Mouse (Mus musculus): ENCODE data around the gene Sh3kbp1. TPM values are rescaled to one million over a fixed set of nuclear protein-coding genes. Genes with fewer than 3 reads are reported as not detected.
A peak's percentile ranks its signal among the peaks of the same experiment; 100 is the strongest.

Sh3kbp1 gene
- total RNA-seq, 2 experiments from 2014 or later: 11.2 to 36.5 TPM

- H3K27ac ChIP-seq: no peak overlapping the region
- DNase-seq: no peak
- intact Hi-C loops (cut with DNase I): no loop called here
- no peak overlapping the region for H3K4me3 ChIP-seq
- TF ChIP-seq CTCF (IDR thresholded peaks at IDR 0.05): no peak
Observed at GRCm38 (mm10) chrX:159721390-159721789, 94.3 kb downstream of the Sh3kbp1 start.

DNA sequence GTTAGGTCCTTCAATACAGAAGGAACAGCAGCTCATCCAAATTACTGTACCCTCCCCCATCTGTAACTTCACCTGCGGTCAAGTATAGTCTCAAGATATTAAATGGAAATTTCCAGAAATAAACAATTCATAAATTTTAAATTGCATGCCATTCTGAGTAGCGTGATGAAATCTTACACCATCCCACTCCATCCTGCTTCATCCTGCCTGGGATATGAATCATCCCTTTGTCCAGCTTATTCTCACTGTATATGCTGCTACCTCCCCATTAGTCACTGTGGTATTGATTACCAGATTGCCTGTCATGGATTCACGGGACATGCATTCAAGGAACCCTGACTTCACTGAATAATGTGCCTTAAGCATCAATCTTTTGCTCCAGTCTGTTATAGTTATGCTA is 104.3 kb downstream of the Sh3kbp1 start:
- no peak overlapping the region for H3K4me3 ChIP-seq
- no peak for DNase-seq
- no peak for TF ChIP-seq CTCF (IDR thresholded peaks at IDR 0.05)
- intact Hi-C loops (cut with DNase I): no loop called here
- no peak overlapping the region for H3K27ac ChIP-seq

DNA sequence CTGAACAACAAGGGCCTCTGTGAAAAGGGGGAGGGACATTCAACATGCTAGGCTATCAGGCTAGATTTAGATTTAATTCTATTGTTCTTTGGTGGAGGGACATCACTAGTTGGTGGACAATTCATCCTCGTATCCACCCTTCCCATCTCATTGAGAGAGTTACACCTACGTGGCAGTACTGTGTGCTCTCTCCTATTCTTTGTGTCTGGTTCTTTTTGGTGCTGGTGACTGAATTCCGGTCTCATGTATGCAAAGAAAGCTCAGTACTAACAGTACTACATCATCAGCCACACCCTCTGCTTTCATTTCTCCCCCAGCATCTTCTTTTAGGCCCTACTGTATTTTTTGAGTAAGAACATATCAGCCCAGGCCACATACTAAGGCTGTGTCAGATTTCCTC is 105.8 kb downstream of the Sh3kbp1 start:
- intact Hi-C loops (cut with DNase I): no loop called here
- TF ChIP-seq CTCF (IDR thresholded peaks at IDR 0.05): no peak
- no peak overlapping the region for H3K27ac ChIP-seq
- no peak overlapping the region for H3K4me3 ChIP-seq
- DNase-seq: no peak

- intact Hi-C loops (cut with DNase I): no loop called here
- no peak for TF ChIP-seq CTCF (IDR thresholded peaks at IDR 0.05)
- no peak for DNase-seq
- no peak overlapping the region for H3K27ac ChIP-seq
- H3K4me3 ChIP-seq: no peak overlapping the region
Observed at GRCm38 (mm10) chrX:159733948-159734347, 106.9 kb downstream of the Sh3kbp1 start.

- Histone ChIP-seq H3K4me3 (no peak overlapping the region), H3K27ac (no peak overlapping the region)
- no peak for TF ChIP-seq CTCF (IDR thresholded peaks at IDR 0.05)
- intact Hi-C loops (cut with DNase I): no loop called here
- DNase-seq: no peak
Observed at GRCm38 (mm10) chrX:159735513-159736099, 108.5 kb downstream of the Sh3kbp1 start.

DNA sequence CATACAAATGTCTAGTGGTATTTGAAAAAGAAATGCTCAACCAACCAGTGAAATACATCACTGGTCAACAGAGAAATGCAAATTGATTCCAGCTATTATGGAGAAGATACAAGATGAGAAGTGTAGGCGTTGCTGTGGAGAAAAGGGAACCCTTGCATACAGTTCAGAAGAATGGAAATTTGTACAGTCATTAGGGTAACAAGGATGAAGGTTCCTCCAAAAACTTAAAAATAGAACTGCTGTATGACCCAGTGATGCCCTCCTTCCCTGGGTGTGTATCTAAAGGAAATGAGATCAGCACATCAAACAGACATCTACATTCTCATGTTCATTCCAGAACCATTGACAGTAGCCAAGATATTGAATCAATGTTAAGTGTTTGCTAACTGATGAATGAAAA is 110.3 kb downstream of the Sh3kbp1 start:
- intact Hi-C loops (cut with DNase I): no loop called here
- DNase-seq: no peak
- no peak for TF ChIP-seq CTCF (IDR thresholded peaks at IDR 0.05)
- no peak overlapping the region for H3K27ac ChIP-seq
- no peak overlapping the region for H3K4me3 ChIP-seq

DNA sequence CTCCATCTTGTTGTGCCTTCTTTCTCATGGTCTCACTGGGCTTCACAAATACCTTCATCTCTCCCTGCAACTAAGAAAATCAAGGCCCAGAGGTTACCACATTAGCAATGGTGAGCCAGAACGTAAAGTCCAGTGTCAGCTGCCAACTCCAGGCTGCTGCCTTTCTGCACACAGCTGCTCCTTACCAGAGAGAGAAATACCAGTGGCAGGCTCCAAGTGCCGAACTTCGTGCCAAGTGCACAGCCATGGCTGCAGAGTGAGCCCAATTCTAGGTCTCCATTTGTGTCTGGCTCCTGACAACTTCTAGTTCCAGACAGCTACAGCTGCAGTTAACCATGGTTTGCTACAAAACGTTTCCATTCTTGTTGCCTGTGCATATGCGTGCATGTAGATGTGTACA is 117.0 kb downstream of the Sh3kbp1 start:
- no peak for TF ChIP-seq CTCF (IDR thresholded peaks at IDR 0.05)
- no peak overlapping the region for H3K4me3 ChIP-seq
- intact Hi-C loops (cut with DNase I): no loop called here
- peak; percentile 55 for DNase-seq
- no peak overlapping the region for H3K27ac ChIP-seq

DNA sequence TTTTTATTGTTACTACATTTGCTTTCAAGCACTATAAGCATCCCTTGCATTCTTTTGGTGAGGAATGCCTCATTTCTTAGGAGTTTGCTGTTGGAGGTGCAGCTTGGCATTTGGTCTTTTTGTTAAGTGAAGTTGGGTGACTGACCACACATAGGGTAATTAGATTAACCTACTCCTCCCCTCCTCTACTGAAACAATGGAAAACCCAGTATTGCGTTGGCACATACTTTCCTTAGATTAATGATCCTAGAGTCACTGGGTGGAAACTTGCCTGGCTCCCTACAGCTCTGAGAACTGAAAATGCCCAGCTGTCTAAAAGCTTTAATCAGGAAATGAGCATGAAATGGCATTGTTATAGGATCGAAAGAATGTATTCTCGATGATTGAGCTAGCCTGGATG is 117.5 kb downstream of the Sh3kbp1 start:
- DNase-seq: no peak
- Histone ChIP-seq H3K4me3 (no peak overlapping the region), H3K27ac (no peak overlapping the region)
- intact Hi-C loops (cut with DNase I): no loop called here
- TF ChIP-seq CTCF (IDR thresholded peaks at IDR 0.05): no peak

DNA sequence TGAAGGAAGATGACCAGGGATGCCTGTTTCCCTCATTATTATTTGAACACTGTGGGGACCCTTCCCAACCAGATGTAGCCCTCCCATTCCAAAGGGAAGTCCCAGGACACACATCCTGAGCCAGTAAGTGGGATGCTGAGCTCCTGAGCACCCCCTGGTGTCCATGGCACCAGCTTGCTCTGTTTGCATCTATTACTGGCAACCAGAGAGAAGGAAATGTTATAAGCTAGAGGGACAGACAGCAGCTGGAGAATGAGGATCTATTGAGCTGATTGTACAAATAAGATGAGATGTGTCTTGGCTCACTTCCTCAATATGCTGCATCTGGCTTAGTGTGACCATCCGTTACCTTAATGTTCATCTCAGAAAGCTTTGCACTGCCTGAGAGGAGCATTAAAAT is 124.8 kb downstream of the Sh3kbp1 start:
- peak; percentile 33 for DNase-seq
- H3K27ac ChIP-seq: no peak overlapping the region
- peak; percentile 58 for TF ChIP-seq CTCF (IDR thresholded peaks at IDR 0.05)
- no peak overlapping the region for H3K4me3 ChIP-seq
- intact Hi-C loops (cut with DNase I): loop anchor here (10.0 kb wide), 1 partner anchor 127 kb away; the partner anchor contains the start of gene Sh3kbp1

DNA sequence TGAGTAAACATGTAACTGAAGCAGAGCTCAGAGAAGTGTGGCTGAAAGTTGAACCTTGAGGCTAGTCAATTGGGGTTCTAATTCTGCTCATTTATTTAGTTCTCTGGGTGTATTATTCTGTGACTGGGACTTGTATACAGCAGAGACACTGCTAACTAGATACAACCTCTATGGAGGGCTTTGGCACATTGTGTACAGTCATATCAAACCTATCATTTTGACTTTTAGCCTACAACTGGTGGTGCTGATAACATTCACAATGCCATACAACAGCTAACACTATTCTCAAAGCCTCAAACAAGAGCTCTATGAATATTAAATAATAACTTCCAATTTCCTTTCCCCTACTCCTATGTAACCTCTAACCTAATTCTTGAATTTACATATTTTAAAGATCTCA is 129.2 kb downstream of the Sh3kbp1 start:
- DNase-seq: no peak
- intact Hi-C loops (cut with DNase I): loop anchor here (10.0 kb wide), 1 partner anchor 131 kb away; the partner anchor contains the start of gene Sh3kbp1
- Histone ChIP-seq H3K4me3 (no peak overlapping the region), H3K27ac (no peak overlapping the region)
- TF ChIP-seq CTCF (IDR thresholded peaks at IDR 0.05): no peak

DNA sequence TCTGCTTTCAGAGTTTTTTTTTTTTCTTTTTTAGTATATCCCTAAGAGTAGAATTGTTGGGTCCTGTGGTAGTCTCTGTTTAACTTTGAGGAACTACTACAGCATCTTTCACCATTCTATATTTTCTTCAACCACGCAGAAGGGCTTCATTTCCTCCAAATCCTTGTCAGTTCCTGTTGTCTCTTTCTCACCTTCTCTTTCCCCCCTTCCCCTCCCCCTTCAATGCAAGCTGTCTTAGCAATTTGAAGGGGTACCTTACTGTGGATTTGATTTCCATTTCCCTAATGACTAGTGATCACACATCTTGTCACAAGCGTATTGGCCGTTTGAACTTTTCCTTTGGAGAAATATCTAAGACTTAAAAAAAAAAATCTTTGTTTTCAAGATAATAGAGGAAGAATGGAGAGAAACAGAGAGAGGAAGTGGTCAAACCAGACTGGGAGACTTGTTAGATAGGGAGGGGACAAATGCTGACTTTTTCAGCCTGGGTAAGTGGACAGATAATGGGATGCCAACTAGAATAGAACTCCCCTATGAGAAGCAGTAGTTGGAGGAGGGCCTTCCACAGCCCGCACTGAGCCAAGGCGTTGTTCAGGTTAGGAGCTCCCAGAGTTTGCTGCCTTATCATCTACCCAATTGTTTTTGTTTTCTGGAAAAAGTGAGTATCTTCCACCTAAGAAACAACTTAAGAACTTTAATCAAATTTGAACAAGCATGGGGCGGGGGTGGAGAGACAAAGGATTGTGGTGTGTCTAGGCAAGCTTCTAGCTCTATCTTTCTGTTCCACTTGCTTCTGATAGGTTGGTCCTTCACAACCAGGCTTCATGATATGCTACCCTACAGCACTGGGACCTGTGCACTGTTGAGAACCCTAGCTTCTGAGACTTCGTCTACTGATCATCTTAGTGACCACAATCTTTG is 130.1 kb downstream of the Sh3kbp1 start:
- intact Hi-C loops (cut with DNase I): loop anchor here (10.0 kb wide), 1 partner anchor 132 kb away; the partner anchor contains the start of gene Sh3kbp1
- H3K4me3 ChIP-seq: no peak overlapping the region
- no peak for DNase-seq
- TF ChIP-seq CTCF (IDR thresholded peaks at IDR 0.05): no peak
- H3K27ac ChIP-seq: no peak overlapping the region

DNA sequence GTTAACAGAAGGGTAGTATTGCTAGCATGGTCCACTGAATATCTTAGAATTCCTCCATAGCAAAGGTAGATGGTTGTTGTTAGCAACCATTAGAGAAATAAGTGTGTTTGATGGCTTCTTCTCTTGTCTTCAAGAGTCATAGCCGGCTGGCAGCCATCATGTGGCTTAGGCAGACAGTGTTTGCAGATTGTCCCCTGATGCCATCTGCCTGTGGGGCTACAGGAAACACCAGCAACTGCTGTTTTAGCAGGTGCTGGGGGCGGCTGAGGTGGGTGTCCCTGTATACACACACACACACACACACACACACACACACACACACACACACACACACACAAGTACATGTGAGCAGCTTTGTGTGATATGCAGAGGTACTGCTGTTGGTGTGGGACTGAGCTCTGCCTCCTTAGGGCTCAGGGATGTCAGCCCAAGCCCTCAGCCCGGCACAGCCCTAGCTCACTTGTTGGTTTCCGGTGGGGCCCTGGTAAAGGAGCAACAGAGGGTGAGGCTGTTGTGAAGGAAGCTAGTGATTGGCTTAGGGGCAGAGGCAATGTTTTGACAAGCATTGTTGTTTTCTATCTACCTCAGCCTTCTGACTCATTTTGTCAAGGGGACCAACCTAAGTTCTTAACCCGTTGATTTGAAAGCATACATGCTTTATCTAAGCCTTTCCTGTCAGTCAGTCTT is 130.9 kb downstream of the Sh3kbp1 start:
- H3K4me3 ChIP-seq: no peak overlapping the region
- TF ChIP-seq CTCF (IDR thresholded peaks at IDR 0.05): no peak
- intact Hi-C loops (cut with DNase I): loop anchor here (10.0 kb wide), 1 partner anchor 133 kb away; the partner anchor contains the start of gene Sh3kbp1
- no peak overlapping the region for H3K27ac ChIP-seq
- no peak for DNase-seq

- Histone ChIP-seq H3K4me3 (no peak overlapping the region), H3K27ac (no peak overlapping the region)
- intact Hi-C loops (cut with DNase I): no loop called here
- DNase-seq: no peak
- TF ChIP-seq CTCF (IDR thresholded peaks at IDR 0.05): no peak
Observed at GRCm38 (mm10) chrX:159763801-159764200, 136.7 kb downstream of the Sh3kbp1 start.
